Mouse (Mus musculus) embryo, embryonic 10 days (tissue): ENCODE results near the gene Pax2.

ENCODE experiments used
- DNase-seq: peaks from one replicate; pipeline ENCODE4 v3.0.0-alpha.2; 2015; ENCODE audit warnings: low spot score

The Pax2 gene

DNA sequence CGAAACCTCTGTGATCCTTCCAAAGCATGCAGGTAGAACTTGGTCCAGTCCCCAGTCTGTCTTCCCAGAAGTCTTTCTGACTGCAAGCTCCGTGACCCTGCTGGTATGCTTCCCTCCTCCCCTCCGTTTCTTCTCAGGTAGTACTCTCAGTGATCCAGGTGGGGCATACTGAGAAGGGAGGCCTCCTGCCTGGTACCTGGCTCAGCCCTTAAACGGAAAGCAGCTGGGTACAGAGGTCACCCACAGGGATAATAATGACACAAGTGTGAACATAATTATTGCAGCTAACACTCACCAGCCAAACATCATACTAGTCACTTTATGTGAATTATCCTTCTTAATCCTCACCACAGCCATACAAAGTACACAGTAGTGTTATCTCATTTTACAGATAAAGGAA is 28.5 kb downstream of the Pax2 start:
- no peak for DNase-seq

DNA sequence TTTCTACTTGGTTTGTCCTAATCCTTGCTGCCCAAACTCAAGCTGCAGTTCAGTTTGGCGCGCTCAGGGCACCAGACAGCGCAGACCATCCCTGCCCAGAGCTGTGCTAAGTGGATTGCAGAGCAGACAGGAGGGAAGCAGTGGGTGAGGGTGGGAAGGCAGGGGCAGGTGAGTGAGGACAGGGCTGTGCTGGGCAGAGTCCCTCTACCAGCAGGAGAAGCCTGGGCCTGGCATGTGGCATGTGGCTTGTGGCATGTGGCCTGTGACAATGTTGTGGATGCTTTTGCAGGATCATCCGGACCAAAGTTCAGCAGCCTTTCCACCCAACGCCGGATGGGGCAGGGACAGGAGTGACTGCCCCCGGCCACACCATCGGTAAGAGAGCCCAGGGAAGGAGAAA is 32.6 kb downstream of the Pax2 start:
- no peak for DNase-seq

DNA sequence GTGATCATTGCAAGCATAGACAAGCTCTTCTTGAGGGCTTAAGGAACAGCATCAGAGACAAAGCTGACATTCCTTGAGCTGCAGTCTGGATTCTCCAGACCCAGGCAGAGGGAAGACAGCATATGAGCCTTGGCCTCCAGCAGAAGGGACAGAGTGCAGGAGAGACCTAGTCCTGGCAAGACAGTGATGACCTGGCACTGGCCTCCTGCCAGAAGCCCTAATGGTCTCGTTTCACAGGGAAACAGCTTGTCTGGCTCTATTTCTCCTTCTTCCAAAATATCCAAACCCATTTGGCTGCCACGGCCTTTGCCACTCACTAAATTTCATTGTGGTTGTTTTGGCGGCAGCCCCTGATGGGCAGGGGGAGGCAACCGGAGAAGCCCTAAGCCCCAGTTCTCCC is 36.1 kb downstream of the Pax2 start:
- no peak for DNase-seq

DNA sequence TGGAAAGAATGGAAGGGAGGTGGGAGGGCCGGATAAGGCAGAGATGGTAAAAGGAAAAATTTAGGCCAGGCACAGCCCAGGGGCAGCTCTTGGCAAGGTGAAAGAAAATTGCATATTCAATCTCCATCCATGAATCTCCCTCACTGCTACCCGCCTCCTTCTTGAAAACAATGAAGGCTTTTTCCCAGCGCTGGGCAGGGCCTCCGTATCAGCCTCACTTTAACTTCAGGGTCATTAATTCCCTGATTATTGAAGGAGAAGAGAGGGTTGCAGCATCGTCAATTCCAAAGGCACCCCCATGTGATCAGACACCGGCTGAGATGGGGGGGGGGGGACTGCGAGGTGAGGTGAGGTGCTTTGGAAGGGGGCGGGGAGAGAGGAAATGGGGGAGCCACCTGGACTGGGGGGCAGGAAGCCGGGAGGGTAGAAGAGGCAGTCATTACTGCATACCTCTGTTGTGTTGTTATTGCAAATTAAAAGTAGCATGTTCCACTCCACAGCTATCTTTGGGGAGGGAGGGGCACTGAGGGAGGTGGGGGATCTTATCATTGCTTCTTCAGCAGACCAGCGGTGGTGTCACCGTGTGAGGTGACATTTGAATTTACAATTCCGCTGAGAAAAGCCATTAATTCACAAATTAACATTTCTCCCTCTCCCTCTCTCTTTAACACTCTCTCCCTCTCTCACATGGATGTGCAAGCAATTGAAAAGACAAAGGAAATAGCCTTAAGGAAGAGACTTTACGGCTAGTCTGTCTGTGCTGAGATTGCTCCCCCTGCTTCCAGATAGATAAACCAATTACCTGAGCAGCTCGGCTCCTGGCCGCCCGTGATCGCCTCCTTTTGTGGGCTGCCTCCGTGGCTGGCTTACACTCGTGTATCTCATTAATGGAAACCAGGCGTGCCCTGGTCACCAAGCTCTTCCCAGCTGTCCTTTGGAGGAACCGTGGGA is 41.5 kb downstream of the Pax2 start:
- DNase-seq, result no peak

DNA sequence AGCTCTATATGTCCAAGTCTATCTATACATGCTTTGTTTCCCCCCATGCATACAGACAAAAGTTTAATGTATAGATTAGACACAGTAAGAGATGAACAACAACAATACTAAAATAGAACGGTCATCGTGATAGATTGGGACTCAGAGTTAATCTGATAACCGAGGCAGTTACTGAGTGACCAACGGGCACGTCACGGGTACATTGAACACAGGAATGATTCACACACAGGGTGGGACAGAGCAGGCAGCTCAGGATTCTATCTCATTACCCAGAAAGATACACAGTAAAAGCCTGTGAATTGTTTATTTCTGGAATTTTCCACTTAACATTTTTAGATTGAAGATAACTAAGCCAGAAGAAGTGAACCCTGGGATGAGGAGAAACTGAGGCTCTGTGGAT is 42.9 kb downstream of the Pax2 start:
- DNase-seq, result no peak

DNA sequence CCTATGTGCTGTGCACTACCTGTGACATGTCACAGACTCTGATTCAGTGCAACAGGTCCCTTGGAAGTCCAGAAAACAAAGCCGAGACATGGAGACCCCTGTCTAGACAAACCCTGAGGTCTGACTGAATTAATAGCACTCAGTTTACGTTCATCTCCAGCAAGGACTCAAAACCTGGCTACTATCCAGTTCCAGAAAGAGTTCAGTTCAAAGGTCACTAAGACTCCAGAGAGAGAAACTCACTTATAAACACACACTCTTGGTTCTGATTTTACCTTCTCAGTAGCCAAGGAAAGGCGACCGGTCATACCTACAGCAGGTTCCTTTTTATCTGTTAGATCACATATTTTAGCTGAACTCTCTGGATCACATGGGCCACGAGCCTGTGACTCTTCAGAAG is 43.3 kb downstream of the Pax2 start:
- no peak for DNase-seq

DNA sequence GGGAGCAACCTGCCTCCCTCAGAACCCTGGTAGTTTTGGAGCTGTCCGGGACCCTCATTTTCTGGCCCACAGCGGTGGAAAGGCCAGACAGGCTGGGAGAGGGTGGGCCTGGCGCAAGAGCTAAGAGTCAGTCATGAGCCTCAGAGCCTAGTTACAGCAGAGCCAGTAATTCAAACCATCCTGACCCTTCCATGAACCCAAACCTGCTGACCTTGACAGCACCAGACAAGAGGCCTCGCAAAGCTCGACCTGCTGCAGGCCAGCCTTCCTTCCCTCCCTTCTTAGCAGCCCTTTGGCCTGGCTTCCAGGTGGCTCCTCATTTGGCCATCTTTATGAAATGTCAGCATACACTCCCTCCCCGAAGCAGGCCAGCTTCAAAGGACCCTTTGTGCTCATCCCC is 44.5 kb downstream of the Pax2 start:
- DNase-seq, result peak; percentile 68

DNA sequence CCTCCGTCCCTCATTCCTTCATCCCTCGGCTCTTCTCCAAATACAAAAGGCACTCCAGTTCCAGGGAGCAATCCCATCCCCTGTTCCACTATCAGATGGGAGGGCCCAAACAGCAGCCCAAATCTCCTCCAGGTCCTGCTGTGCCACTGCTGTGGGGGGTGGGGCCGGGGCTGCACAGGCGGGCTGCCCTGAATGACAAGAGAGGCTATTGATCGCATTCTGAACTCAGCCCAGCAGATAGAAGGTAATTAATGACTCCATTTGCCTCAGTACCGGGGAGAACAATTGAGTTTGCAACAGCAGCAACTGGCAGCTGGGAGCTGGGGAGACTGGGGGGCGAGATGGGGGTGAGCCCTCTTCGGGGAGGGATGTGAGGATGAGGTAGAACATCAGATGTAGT is 52.9 kb downstream of the Pax2 start:
- peak; percentile 34 for DNase-seq

DNA sequence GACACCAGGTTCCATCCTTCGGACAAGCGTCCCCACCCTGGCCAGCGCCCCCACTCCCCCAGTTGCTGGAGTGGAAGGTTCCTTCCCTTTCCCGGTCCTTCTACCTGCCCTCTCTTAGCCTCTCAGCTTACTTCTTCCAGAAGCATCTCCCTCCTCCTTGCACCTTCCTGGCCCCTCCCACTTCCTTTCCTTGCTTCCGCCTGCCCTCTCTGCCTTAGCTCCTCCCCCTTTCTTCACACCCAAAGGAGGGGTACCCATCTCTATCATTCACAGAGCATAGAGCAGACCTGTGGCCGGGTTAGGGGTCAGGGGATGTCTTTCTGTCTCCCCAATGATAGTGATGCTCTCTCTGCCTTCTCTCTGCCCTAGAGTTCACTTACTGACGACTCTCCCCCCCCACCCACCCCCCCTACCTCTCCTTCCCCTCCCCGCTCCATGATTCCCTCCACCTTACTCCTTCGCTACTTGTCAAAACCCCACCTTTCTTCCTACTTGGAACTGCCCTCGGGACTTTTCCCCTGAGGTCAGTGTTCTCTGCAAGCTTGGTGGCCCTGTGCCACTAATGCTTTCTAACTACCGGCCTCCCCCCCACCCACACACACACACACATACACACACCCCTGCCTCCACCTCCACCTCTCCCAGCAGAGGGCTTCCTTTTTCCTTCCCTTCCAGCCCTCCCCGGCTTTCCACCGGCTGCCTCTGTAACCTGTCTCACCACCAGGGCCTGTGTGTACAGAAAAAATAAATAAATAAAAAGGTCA is 57.0 kb downstream of the Pax2 start:
- no peak for DNase-seq

DNA sequence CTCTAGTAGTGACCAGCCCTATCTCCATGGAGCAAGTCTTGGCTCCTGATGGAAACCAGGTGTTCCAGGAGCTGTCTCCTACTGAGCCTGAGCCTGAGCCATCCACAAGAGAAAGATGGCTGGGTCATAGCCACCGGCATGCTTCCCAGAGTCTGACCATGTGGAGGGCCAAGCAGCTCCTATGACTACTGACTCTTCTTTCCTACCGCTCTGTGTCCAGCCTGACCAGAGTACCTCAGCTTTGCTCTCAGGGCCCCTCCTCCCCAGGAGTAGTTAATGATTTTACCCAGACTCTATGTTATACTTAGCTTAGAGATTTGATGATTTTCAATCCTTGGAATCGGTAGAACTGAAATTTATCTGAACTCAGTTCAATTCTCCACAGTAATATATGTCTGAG is 59.3 kb downstream of the Pax2 start:
- no peak for DNase-seq

DNA sequence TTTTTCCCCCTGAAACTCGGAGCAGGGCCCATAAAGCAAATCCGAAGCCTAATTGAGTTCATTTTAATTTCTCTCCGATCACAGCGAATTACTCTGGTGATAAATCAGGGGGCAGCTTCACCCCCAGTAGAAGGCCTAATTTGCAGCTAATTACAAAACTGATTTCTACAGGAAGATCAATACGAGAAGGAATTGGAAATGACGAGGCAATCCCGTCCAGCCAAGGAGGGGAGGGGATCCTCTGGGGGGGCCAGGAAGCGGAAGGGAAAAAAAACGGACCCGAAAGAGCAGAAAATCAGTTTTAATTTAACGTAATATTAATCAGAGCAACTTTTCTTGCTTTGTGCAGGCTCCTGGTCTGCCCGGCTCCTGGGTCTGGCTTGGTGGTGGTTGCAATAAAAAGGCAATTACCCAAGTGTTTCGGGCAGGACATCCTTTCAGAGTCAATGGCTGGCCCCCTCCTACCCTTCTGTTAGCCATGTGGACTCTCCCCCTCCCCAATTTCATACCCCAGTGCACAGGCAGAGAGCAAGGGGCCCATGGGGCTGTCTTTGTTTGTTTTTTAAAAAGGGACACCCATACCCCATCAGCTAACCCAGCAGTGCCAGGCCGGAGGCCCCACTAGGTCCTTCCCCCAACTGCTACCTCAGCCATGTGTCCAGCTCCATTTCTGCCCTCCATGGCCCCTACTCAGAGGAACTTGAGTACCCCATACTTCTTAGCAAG is 61.7 kb downstream of the Pax2 start:
- no peak for DNase-seq

DNA sequence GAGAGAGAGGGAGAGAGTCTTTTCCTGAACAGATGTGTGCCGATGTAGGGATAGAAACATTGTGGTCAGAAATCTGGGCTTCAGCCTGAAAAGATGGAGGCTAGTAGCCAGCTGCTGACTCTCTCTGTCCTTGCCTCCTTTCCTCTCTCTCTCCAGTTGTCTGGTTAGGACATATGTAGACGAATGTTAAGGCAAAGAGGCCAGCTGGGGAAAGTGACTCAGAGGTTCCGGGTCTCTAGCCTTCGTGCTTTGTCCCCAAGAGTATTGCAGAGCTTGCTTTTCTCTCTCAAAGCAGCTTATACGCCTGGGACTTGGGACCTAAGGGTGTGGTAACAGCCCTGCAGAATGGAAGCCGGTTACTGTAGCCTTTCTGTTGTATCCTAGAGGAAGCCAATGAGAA is 62.8 kb downstream of the Pax2 start:
- no peak for DNase-seq

DNA sequence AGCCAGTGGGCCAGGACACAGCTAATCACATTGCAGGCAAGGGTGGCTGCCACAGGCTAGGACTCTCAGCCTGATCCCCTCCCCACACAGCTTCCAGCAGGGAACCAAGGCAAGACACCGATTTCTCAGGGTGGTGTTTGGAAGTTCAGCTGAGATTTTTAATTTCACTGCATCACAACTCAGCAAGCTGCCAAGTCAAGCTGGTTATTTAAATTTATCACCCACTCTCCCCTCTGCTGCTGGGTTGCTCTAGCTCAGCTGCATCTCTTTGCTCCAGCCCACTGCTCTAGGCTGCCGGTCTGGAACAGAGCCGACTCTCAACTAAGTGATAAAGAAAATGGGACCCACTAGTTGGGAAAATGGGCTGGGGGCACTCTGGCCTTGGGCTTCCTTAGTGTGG is 65.7 kb downstream of the Pax2 start:
- no peak for DNase-seq

DNA sequence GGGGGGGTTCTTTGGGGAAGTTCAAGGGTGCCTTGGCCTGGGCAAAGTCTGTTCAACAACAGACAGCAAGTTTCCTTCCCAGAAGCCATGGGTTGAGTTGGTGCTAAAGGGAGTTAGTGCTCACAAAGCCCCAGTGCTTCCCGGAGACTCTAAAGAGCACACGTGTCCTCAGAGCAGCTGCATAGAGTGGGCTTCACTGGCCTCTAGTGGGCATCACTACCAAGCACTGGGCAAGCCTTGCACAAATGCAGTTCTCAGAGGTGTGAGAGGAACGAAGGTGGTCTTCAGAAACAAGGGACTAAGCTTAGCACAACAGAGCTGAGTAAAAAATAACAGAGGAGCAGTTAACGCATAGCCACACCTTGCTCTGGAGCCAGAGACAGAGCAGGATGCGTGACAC is 66.5 kb downstream of the Pax2 start:
- DNase-seq, result no peak

DNA sequence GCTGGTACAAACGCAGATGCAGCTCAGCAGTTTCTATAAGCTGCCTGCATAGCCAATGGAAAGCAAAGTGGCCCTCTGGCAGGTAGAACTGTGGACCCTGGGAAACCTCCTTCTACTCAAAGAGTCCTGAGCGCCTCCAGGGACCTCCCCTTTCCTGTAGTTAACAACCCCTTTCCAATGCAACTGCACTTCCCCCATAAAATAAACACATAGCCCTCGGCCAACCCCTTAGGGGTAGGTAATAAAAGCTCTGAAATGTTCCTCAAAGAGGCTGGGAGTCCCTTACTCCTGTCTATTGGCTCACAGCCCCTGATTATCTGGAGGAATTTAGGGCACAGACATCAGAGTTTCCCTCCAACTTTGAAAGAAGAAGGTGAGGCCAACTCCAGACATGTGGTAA is 67.8 kb downstream of the Pax2 start:
- DNase-seq, result no peak

DNA sequence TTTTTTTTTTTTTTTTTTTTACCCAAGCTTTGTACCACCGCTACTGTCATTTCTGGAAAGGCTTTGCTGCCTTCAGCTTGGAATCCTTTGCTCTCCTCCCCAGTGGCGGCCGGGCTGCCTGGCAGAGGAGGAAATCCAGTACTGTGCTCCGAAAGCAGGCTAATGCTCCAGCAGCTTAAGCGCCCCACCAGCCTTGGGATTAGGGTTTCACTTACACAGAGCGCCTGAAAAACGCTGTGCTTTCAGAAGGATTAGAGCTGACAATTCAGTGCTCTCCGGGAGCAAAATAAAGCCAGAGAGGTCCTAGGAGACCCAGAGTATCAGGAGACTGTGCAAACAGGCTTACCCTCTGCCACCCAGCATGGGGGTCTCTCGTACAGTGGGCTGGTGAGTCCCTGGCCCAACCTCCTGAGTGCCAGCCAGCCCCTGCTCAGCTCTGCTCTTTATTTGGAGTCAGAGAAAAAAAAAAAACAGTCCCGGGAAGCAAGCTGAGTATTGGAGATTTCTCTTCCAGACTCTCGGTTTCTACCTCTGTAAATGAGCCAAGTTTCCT is 69.4 kb downstream of the Pax2 start:
- peak; percentile 53 for DNase-seq

DNA sequence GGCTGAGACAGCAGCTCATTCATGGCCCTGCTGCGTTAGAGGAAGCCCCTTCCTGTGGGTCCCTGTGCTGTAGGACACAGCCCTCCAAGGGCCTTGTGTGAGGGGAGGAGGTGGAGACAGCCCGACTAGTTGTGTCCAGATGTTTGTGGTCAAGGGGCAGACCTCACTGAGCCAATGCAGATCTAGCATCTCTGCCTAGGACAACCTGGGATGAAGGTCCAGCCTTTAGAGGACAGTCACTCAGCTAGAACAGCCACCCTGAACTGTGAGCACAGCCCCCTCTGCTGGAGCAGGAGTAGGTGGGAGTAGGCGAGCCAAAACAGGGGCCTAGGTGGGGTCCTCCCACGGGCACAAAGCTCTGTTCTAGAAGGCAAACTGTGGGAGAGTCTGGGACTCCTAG is 70.0 kb downstream of the Pax2 start:
- DNase-seq, result peak; percentile 68

DNA sequence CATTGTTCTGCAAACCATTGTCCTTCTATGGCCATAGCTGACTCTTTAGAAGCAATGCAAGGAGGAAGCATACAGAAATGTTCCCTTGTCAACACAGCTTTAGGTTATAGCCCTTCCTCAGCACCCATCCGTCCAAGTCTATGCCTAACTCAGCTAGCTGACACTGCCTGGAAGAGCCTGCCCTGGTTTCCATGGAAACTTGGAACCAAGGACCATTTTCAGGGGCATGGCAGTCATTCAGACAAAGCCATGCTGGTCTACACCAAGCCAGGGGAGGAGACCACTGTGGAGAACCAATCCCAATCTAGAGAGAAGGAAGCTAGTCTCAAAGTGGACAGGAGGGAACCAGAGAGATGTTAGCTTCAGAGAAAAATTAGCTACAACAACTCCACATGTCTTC is 77.5 kb downstream of the Pax2 start:
- no peak for DNase-seq

DNA sequence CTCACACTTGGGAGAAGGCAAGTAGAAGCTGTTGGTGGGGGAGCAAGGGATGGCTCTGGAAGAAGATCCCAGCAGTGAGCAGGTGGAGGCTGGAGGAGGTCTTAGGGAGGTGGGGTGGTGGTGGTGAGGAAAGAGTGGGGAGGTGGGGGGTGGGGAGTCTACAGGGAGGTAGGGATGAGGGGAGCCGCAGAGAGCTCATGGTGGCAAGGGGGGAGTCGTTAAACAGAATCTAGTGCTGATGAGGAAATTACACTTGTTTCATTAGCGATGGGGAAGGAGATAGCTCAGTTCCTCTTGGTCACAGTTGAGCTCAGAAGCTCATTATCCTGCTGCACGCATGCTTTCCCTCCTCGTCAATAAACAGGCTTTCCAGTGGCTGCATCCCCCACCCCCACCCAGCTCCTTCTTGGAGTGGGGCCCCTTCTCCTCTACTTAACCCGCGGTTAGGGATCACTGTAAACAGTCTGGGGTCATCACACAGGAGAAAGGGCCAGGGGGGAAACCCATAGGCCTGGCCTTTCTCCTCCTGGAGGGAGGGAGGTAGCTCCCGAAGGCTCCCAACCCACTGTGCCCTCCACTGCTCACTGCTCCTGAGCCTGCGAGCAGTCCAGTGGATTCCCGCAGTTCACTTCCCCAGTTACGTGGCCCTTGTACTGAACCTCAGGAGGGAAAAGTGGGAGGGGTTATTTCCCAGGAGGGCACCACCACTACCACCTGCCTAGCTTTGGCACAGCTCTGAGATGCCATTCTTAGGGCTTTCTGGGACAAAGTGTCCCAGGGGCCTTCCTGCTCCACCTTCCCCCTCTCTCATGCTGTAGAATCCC is 78.6 kb downstream of the Pax2 start:
- no peak for DNase-seq

DNA sequence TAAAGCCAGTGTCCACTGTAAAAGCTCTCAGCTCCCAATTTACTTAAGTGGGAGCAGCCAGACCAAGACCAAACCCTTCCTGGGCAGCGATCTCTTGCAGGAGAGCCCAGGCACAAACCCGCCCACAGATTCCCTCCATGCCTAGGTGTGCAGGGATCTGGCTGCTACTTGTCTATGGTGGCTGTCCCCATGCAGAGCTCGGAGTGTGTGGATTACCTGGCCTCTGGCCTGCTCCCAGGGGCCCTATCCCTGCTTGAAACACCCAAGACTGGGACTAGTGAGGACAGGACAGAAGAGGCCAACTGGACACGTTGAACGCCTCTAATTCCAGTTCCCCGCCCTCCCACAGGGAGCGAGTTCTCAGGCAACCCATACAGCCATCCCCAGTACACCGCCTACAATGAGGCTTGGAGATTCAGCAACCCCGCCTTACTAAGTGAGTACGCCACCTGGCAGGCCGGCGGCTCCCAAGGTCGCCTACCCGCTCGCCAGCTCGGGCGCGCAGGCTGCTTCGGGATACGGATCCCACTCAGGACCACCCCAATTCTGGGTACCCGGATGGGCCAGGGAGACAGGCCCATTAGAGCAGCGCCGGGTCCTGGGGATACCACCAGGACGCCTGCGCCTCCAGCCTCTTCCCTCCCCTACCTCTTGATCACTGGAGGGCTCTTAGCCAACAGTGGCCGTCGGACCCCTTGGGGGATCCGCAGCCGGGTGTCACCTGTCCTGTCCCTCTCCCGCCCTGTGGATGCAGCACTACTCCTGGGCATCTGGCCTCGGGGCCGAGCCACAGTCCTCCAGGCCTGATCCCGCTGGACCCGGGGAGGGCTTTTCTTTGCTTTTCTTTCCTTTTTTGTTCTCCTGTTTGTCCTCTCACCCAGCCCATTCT is 79.4 kb downstream of the Pax2 start:
- DNase-seq, result no peak
